Mouse (Mus musculus) CH12.LX (cell line): ENCODE measurements around the gene Prkca. TPM values are rescaled to one million over a fixed set of nuclear protein-coding genes. Genes with fewer than 3 reads are reported as not detected.

ENCODE experiments used
- DNase-seq: peaks from one replicate; pipeline ENCODE4 v3.0.0-alpha.2; 2013; ENCODE audit errors: extremely low read depth
- H3K27ac ChIP-seq: 2 replicates; pipeline ENCODE4 v1.5.1; 2012; ENCODE audit warnings: low read depth, mild to moderate bottlenecking, control low read depth, moderate library complexity; ENCODE audit not compliant: insufficient read depth
- H3K27me3 ChIP-seq: replicated peaks from 2 replicates; pipeline ENCODE3; 2012; ENCODE audit warnings: inconsistent platforms
- H3K36me3 ChIP-seq, 2 experiments: replicated peaks in 1 of 2; 2 replicates each; pipeline versions ENCODE3 to v1.6.1; 2012; ENCODE audit warnings: inconsistent platforms in 1 of 2, low read length in 1 of 2, mild to moderate bottlenecking in 1 of 2, mixed read lengths in 1 of 2, moderate library complexity in 1 of 2; ENCODE audit not compliant: control insufficient read depth in 1 of 2, insufficient read depth in 1 of 2
- H3K4me1 ChIP-seq, 2 experiments: 2 replicates each; pipeline ENCODE4 v1.6.1; 2012; ENCODE audit warnings: inconsistent platforms in 1 of 2, moderate library complexity in 1 of 2; ENCODE audit not compliant: insufficient read depth in 2 of 2, control insufficient read depth in 1 of 2
- H3K4me2 ChIP-seq: 2 replicates; pipeline ENCODE4 v1.6.1; 2012; ENCODE audit warnings: low read depth, mild to moderate bottlenecking, control low read depth; ENCODE audit not compliant: poor library complexity, insufficient read depth, severe bottlenecking
- H3K4me3 ChIP-seq, 3 experiments: fragments of 150-350 bp in 1 of 3; sonication (generic) in 1 of 3; replicated peaks in 1 of 3; 2 replicates each; pipeline versions ENCODE3 to v1.5.1; 2011 to 2012; ENCODE audit warnings: low read depth in 2 of 3, low read length in 2 of 3, mild to moderate bottlenecking in 2 of 3, moderate library complexity in 2 of 3, control low read depth in 1 of 3, improper control_type of control experiment in 1 of 3, inconsistent platforms in 1 of 3, mixed read lengths in 1 of 3; ENCODE audit not compliant: poor library complexity in 1 of 3
- H3K79me2 ChIP-seq: replicated peaks from 2 replicates; pipeline ENCODE4 v1.6.1; 2012; ENCODE audit warnings: mild to moderate bottlenecking, moderate library complexity; ENCODE audit not compliant: control insufficient read depth, poor library complexity, insufficient read depth, severe bottlenecking; ENCODE audit errors: extremely low read depth
- H3K9ac ChIP-seq: 2 replicates; pipeline ENCODE4 v1.6.1; 2012; ENCODE audit warnings: low read depth, mild to moderate bottlenecking, control low read depth, moderate library complexity; ENCODE audit not compliant: insufficient read depth
- H3K9me3 ChIP-seq: replicated peaks from 2 replicates; pipeline ENCODE3; 2012; ENCODE audit warnings: low read length, inconsistent platforms, mixed read lengths
- CHD1 ChIP-seq: IDR thresholded peaks from 2 replicates; pipeline ENCODE4 v1.6.1; 2012; ENCODE audit warnings: low read depth, low read length, improper control_type of control experiment, inconsistent platforms
- CHD2 ChIP-seq: IDR thresholded peaks from 2 replicates; pipeline ENCODE4 v1.6.1; 2011; ENCODE audit warnings: low read length, improper control_type of control experiment
- CTCF ChIP-seq, 2 experiments: IDR thresholded peaks in 1 of 2; conservative IDR thresholded peaks in 1 of 2; 2 replicates each; pipeline ENCODE4 v1.5.1; 2011 to 2012; ENCODE audit warnings: low read depth in 2 of 2, low read length in 2 of 2, improper control_type of control experiment in 1 of 2, inconsistent platforms in 1 of 2, mild to moderate bottlenecking in 1 of 2, moderate library complexity in 1 of 2
- ELF1 ChIP-seq: IDR thresholded peaks from 2 replicates; pipeline ENCODE4 v1.6.1; 2014; ENCODE audit warnings: low read depth, mild to moderate bottlenecking, inconsistent platforms, low read length, improper control_type of control experiment
- EP300 ChIP-seq: IDR thresholded peaks from 2 replicates; pipeline ENCODE4 v1.6.1; 2011; ENCODE audit warnings: low read length, improper control_type of control experiment
- HCFC1 ChIP-seq: IDR thresholded peaks from 2 replicates; pipeline ENCODE4 v1.6.1; 2012; ENCODE audit warnings: low read depth, mild to moderate bottlenecking, inconsistent platforms, low read length, improper control_type of control experiment
- JUN ChIP-seq: IDR thresholded peaks from 2 replicates; pipeline ENCODE4 v1.6.1; 2011; ENCODE audit warnings: low read depth, mild to moderate bottlenecking, low read length, improper control_type of control experiment, moderate library complexity; ENCODE audit not compliant: insufficient read depth
- KAT2A ChIP-seq: IDR thresholded peaks from 2 replicates; pipeline ENCODE4 v1.6.1; 2012; ENCODE audit warnings: low read length, improper control_type of control experiment, inconsistent platforms; ENCODE audit not compliant: insufficient replicate concordance
- MEF2A ChIP-seq: IDR thresholded peaks from 2 replicates; pipeline ENCODE4 v1.6.1; 2014; ENCODE audit warnings: low read depth, mild to moderate bottlenecking, inconsistent platforms, low read length, improper control_type of control experiment, borderline replicate concordance
- NELFE ChIP-seq: IDR thresholded peaks from 2 replicates; pipeline ENCODE4 v1.6.1; 2011; ENCODE audit warnings: low read depth, low read length, improper control_type of control experiment
- NRF1 ChIP-seq: IDR thresholded peaks from 2 replicates; pipeline ENCODE4 v1.6.1; 2014; ENCODE audit warnings: low read depth, mild to moderate bottlenecking, inconsistent platforms, low read length, improper control_type of control experiment, moderate library complexity
- RAD21 ChIP-seq: IDR thresholded peaks from 2 replicates; pipeline ENCODE4 v1.6.1; 2011; ENCODE audit warnings: low read depth, mild to moderate bottlenecking, low read length, improper control_type of control experiment, moderate library complexity
- SMC3 ChIP-seq: IDR thresholded peaks from 2 replicates; pipeline ENCODE4 v1.6.1; 2011; ENCODE audit warnings: low read depth, low read length, improper control_type of control experiment
- TBP ChIP-seq: conservative IDR thresholded peaks from 2 replicates; pipeline ENCODE4 v1.6.1; 2011; ENCODE audit warnings: low read depth, low read length, improper control_type of control experiment
- UBTF ChIP-seq: IDR thresholded peaks from 2 replicates; pipeline ENCODE4 v1.6.1; 2012; ENCODE audit warnings: low read depth, mild to moderate bottlenecking, inconsistent platforms, low read length, improper control_type of control experiment, moderate library complexity
- ZC3H11A ChIP-seq: IDR thresholded peaks from 2 replicates; pipeline ENCODE4 v1.6.1; 2012; ENCODE audit warnings: low read depth, mild to moderate bottlenecking, inconsistent platforms, low read length, improper control_type of control experiment
- ZMIZ1 ChIP-seq: IDR thresholded peaks from 2 replicates; pipeline ENCODE4 v1.6.1; 2012; ENCODE audit warnings: low read depth, mild to moderate bottlenecking, inconsistent platforms, low read length, improper control_type of control experiment
- dilution Hi-C: fragments of 300-500 bp; cut with MboI; formaldehyde crosslinking; loops from 2 replicates; pipeline ENCODE4 v1.14.3; 2020; ENCODE audit warnings: low sequenced_read_pairs; ENCODE audit not compliant: extremely low pct_unique_long_range_greater_than_20kb, extremely low pct_ligation_motif_present
- in situ Hi-C: fragments of 300-500 bp; cut with MboI; formaldehyde crosslinking; loops from 3 replicates; pipeline ENCODE4 v1.14.3; 2019; ENCODE audit warnings: low sequenced_read_pairs, low pct_ligation_motif_present, low pct_unique_long_range_greater_than_20kb, mixed read lengths
- polyA plus RNA-seq: library from polyadenylated mRNA; unstranded; fragments of >175 nt; gene quantifications from 2 replicates; pipeline ENCODE4 v1.2.1, GENCODE M21; 2012; ENCODE audit warnings: low read depth; ENCODE audit not compliant: insufficient read length
- total RNA-seq, 2 experiments: library from RNA; depleted of rRNA; stranded (reverse); fragments of 300-350 nt in 1 of 2; fragments of >200 nt in 1 of 2; gene quantifications; 2 replicates each; pipeline ENCODE4 v1.2.3; 2012 to 2014

The Prkca gene
- total and polyA plus RNA-seq, 3 experiments, result 40.0 to 107 (median 43.7) TPM

DNA sequence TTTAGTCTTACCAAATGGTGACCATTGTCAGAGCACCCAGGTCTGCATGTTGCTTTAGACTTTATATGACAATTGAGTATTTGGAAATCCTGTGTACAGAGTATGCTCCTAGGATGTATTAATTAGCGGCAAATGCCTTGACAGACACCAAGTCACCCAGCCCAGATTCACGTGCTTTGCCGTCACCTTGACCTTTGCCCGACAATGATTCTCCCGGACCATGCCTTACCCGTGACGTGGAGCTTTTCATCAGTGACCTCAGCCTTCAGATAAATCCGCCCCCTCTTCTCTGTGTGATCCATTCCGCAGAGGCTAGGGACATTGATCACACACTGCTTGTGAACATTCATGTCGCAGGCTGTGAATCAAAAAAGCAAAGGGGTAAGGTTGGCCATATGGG is 290.0 kb downstream of the Prkca start:
- Histone ChIP-seq H3K27ac (no peak overlapping the region), H3K4me2 (no peak overlapping the region), H3K9ac (no peak overlapping the region), H3K4me1 (peaks cover 0 to 14% of the 10 kb centered on the region in 2 experiments; a peak in 1 of 4 replicates), H3K79me2 (no peaks in the 10 kb centered on the region), H3K4me3 (no peak overlapping the region), H3K9me3 (peaks cover 2% of the 10 kb centered on the region), H3K27me3 (no peaks in the 10 kb centered on the region), H3K36me3 (peaks cover 43 to 72% of the 10 kb centered on the region in 2 experiments)
- dilution Hi-C loops, result no loop called here
- TF ChIP-seq MEF2A (no peak), EP300 (no peak), NRF1 (no peak), TBP (no peak), JUN (no peak), NELFE (no peak), CHD1 (no peak)
- no peak for DNase-seq
- in situ Hi-C loops, result no loop called here

DNA sequence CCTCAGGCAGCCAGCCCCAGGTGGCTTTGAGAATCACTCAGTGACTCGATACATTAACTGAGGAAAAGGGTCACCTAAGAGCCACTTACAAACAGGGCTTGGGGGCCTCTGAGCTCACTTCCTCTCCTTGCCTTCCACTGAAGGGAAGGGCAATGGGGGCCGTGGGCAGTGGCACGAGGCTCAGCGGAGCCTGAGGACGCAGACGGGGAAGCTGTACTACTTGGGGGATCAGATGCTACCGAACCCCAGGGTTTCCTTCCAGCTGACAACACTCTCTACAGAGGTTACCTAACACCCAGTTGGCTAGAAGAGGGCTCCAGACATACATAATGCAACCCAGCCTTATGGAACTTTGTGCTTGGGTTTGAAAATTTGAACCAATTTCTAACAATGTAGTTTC is 302.1 kb downstream of the Prkca start:
- no peak overlapping the region for H3K4me2 ChIP-seq
- H3K4me1 ChIP-seq, result peaks cover 0 to 13% of the 10 kb centered on the region in 2 experiments; a peak in 2 of 4 replicates
- no peak for DNase-seq
- dilution Hi-C loops, result no loop called here
- TF ChIP-seq CTCF (conservative IDR thresholded peaks at IDR 0.05 in 1 of 2, IDR thresholded peaks at IDR 0.05 in 1 of 2; ENCODE audit: low read depth in 2 of 2, low read length in 2 of 2), result no peak
- TF ChIP-seq NELFE, result no peak
- TF ChIP-seq, all 38 proteins: peak for 0
- H3K4me3 ChIP-seq, result no peak overlapping the region
- peaks cover 3% of the 10 kb centered on the region for H3K9me3 ChIP-seq
- in situ Hi-C loops, result no loop called here
- H3K79me2 ChIP-seq, result no peaks in the 10 kb centered on the region
- no peaks in the 10 kb centered on the region for H3K27me3 ChIP-seq
- H3K36me3 ChIP-seq, result peaks cover 22 to 87% of the 10 kb centered on the region in 2 experiments
- H3K9ac ChIP-seq, result no peak overlapping the region
- no peak overlapping the region for H3K27ac ChIP-seq

DNA sequence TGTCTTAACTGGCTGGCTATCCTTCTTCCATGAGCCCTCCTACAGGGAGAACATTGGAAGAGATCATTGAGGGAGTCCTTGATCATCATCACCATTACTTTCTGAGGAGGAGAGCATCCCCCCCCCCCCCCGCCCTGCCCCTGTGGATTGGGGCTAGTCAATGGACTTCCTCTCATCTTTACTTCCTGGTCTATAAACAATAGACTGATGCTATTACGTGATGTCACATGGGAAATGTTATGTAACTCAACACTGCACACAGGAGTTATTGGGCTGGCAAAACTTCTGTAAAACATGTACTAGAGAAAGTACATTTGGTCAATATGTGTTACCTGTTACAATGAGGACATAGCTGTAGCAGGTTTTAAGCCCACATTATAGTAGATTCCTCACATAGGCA is 302.9 kb downstream of the Prkca start:
- no peaks in the 10 kb centered on the region for H3K79me2 ChIP-seq
- no peak overlapping the region for H3K9ac ChIP-seq
- peaks cover 0 to 13% of the 10 kb centered on the region in 2 experiments; a peak in 2 of 4 replicates for H3K4me1 ChIP-seq
- H3K4me3 ChIP-seq, result no peak overlapping the region
- peaks cover 23 to 92% of the 10 kb centered on the region in 2 experiments for H3K36me3 ChIP-seq
- TF ChIP-seq ZMIZ1 (no peak), SMC3 (no peak), ZC3H11A (no peak), KAT2A (no peak), EP300 (no peak), HCFC1 (no peak), NELFE (no peak), RAD21 (no peak), CHD1 (no peak), CHD2 (no peak), UBTF (no peak), ELF1 (no peak)
- no peaks in the 10 kb centered on the region for H3K27me3 ChIP-seq
- no peak for DNase-seq
- in situ Hi-C loops (no loop called here), dilution Hi-C loops (no loop called here)
- H3K27ac ChIP-seq, result no peak overlapping the region
- peaks cover 3% of the 10 kb centered on the region for H3K9me3 ChIP-seq
- no peak overlapping the region for H3K4me2 ChIP-seq
